Mouse (Mus musculus): ENCODE measurements at regions not wholly inside any gene's neighbourhood (a gene's known extent, or its start where the extent isn't known, plus 50 kb on each side); places are given as distances from the start of the nearest gene placed in this dataset.

GRCm38 (mm10) chr12:65420127-65420526 is 194.8 kb downstream of the Wdr20rt start:
- H3K36me3 ChIP-seq (ENCODE audit: control insufficient read depth, insufficient read depth, low read length) = no peaks in the 10 kb centered on the region
- no peak overlapping the region for H3K4me3 ChIP-seq (ENCODE audit: insufficient read depth, low read depth, low read length)
- no peak overlapping the region for H3K27ac ChIP-seq (ENCODE audit: insufficient read depth, low read depth, low read length)
- TF ChIP-seq POLR2A (IDR thresholded peaks at IDR 0.05; ENCODE audit: low read depth, low read length) = no peak
- WGBS = 62% methylated on average over 7 of the region's 7 CpGs
- no peaks in the 10 kb centered on the region for H3K4me1 ChIP-seq (ENCODE audit: control insufficient read depth, insufficient read depth, low read length)
- no peaks in the 10 kb centered on the region for H3K27me3 ChIP-seq (replicated peaks; ENCODE audit: control insufficient read depth, insufficient read depth, low read length)
- no peak for DNase-seq

DNA sequence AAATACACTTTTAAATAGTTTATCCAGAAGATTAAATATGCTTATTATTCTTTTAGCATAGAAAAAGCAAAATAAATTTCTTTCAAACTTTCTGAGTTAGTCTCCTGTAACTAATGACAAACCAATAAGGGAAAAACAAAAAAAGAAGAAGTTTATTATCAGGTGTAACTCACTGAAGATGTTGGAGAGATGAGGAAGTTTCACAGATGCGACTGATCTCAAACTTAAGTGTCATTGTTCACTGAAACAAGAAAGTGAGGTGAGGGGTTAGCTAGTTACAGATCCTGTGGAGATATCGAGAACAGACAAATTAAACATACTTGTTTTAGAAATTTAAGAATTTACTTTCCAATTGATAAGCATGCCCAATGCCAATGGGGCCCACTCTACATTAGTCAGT is 199.2 kb downstream of the Wdr20rt start:
- 98% methylated on average over 2 of the region's 2 CpGs for WGBS
- no peaks in the 10 kb centered on the region for H3K4me1 ChIP-seq (ENCODE audit: control insufficient read depth, insufficient read depth, low read length)
- H3K4me3 ChIP-seq (ENCODE audit: insufficient read depth, low read depth, low read length) = no peak overlapping the region
- DNase-seq = no peak
- H3K27ac ChIP-seq (ENCODE audit: insufficient read depth, low read depth, low read length) = no peak overlapping the region
- H3K27me3 ChIP-seq (replicated peaks; ENCODE audit: control insufficient read depth, insufficient read depth, low read length) = no peaks in the 10 kb centered on the region
- TF ChIP-seq POLR2A (IDR thresholded peaks at IDR 0.05; ENCODE audit: low read depth, low read length) = no peak
- TF ChIP-seq CTCF (conservative IDR thresholded peaks at IDR 0.05; ENCODE audit: insufficient read depth, insufficient read length, low read depth, low read length) = no peak
- no peaks in the 10 kb centered on the region for H3K36me3 ChIP-seq (ENCODE audit: control insufficient read depth, insufficient read depth, low read length)

DNA sequence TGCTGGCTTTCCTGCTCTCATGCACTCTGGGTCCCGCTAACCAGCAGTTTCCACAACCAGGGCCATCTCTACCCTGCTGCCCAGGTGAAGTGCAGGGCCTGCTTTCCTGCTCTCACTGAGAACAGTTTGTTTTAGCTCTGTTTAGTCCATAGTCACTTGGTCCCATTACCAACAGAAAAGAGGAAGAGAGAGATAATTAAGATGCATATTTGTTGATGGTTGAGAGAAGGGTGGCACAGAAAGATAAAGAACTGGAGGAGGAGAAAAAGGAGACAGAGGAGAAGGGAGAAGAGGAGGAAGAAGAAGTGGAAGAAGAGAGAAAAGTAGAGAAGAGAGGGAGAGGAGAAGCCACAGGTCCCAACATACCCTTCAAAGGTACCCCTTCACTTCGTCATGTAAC is 200.1 kb downstream of the Wdr20rt start:
- no peaks in the 10 kb centered on the region for H3K36me3 ChIP-seq (ENCODE audit: control insufficient read depth, insufficient read depth, low read length)
- no peaks in the 10 kb centered on the region for H3K4me1 ChIP-seq (ENCODE audit: control insufficient read depth, insufficient read depth, low read length)
- H3K27me3 ChIP-seq (replicated peaks; ENCODE audit: control insufficient read depth, insufficient read depth, low read length) = no peaks in the 10 kb centered on the region
- no peak for DNase-seq
- H3K4me3 ChIP-seq (ENCODE audit: insufficient read depth, low read depth, low read length) = no peak overlapping the region
- H3K27ac ChIP-seq (ENCODE audit: insufficient read depth, low read depth, low read length) = no peak overlapping the region
- WGBS = 93% methylated on average over 2 of the region's 2 CpGs
- TF ChIP-seq CTCF (conservative IDR thresholded peaks at IDR 0.05; ENCODE audit: insufficient read depth, insufficient read length, low read depth, low read length) (no peak), POLR2A (IDR thresholded peaks at IDR 0.05; ENCODE audit: low read depth, low read length) (no peak)

DNA sequence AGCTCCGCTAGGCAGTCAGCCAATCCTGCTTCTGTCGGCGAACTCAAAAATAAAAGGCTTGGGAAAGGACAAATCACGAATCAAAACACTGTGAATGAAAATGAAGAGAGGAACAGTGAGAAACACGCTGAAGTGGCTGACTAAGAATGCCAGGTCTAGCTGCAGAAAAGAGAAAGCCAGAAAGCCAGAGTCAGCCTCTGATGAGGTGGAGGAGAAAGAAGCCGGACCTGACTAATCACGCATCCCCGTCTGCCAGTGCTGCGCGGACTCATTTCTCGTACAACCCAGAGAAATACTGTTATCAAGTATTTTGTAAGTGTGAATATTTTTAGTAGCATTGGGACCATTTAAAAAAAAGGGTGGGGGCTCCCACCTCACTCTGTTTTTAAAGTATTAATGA is 201.6 kb downstream of the Wdr20rt start:
- 90% methylated on average over 11 of the region's 11 CpGs for WGBS
- DNase-seq = no peak
- Histone ChIP-seq H3K36me3 (ENCODE audit: control insufficient read depth, insufficient read depth, low read length) (no peaks in the 10 kb centered on the region), H3K27me3 (replicated peaks; ENCODE audit: control insufficient read depth, insufficient read depth, low read length) (no peaks in the 10 kb centered on the region), H3K27ac (ENCODE audit: insufficient read depth, low read depth, low read length) (no peak overlapping the region), H3K4me1 (ENCODE audit: control insufficient read depth, insufficient read depth, low read length) (no peaks in the 10 kb centered on the region), H3K4me3 (ENCODE audit: insufficient read depth, low read depth, low read length) (no peak overlapping the region)
- TF ChIP-seq CTCF (conservative IDR thresholded peaks at IDR 0.05; ENCODE audit: insufficient read depth, insufficient read length, low read depth, low read length) (no peak), POLR2A (IDR thresholded peaks at IDR 0.05; ENCODE audit: low read depth, low read length) (no peak)

DNA sequence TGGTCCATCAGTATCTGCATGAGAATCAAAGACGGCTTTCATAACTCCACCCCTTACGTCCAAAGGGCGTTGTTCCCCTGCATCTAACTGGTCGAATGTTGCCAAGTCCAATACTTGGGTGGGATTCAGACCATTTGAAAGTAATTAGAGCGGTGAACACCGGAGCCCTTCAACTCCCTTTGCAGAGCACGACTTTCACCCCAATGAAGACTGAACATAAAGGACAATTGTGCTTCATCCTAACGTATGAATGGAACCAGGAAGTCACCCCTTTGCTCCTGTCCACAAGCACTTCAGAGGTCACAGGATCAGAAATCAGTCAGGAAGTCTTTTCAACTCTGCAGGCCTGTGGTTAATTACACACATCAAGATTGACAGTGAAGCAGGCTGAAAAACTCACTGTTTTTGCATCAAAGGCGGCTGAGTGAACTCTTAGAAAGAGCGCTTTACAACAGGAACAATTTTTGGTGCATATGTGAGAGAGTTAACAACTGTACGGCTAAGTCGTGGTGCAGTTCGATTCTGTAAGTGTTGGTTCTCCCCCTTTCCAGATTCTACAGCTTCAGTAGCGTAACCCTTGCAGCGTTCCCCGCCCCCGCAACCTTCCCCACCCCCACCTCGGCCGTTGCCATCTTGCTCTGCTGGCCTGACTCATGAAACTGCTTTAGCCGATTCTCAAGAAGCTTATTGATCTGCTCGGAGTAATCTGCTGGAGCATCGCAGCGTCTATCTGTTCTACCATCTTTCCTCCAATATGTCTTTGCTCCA is 203.1 kb downstream of the Wdr20rt start:
- WGBS = 65% methylated on average over 23 of the region's 23 CpGs
- H3K36me3 ChIP-seq (ENCODE audit: control insufficient read depth, insufficient read depth, low read length) = no peaks in the 10 kb centered on the region
- no peak for DNase-seq
- no peaks in the 10 kb centered on the region for H3K27me3 ChIP-seq (replicated peaks; ENCODE audit: control insufficient read depth, insufficient read depth, low read length)
- no peak for TF ChIP-seq CTCF (conservative IDR thresholded peaks at IDR 0.05; ENCODE audit: insufficient read depth, insufficient read length, low read depth, low read length)
- TF ChIP-seq POLR2A (IDR thresholded peaks at IDR 0.05; ENCODE audit: low read depth, low read length) = no peak
- no peaks in the 10 kb centered on the region for H3K4me1 ChIP-seq (ENCODE audit: control insufficient read depth, insufficient read depth, low read length)
- no peak overlapping the region for H3K27ac ChIP-seq (ENCODE audit: insufficient read depth, low read depth, low read length)
- no peak overlapping the region for H3K4me3 ChIP-seq (ENCODE audit: insufficient read depth, low read depth, low read length)

DNA sequence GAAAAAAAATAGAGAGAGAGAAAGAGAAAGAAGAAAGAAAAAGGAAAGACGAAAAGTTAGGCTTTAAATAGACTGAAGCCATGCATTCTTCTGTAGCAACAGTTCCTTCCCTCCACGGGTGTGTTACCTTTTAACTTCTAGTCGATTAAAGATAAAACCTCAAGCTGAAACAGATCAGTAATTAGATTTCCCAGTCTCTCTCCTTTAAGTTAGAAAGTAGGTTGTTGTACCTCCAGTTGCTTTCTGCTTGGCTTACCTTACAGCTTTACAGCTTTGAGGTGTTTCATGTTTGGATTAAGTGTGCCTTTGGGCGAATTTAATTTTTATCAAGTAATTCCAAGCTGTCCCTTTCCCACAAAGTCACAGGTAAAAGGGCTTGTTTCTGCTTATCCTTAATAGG is 225.5 kb downstream of the Wdr20rt start:
- TF ChIP-seq POLR2A (IDR thresholded peaks at IDR 0.05; ENCODE audit: low read depth, low read length) (no peak), CTCF (conservative IDR thresholded peaks at IDR 0.05; ENCODE audit: insufficient read depth, insufficient read length, low read depth, low read length) (no peak)
- Histone ChIP-seq H3K4me1 (ENCODE audit: control insufficient read depth, insufficient read depth, low read length) (no peaks in the 10 kb centered on the region), H3K27ac (ENCODE audit: insufficient read depth, low read depth, low read length) (no peak overlapping the region), H3K4me3 (ENCODE audit: insufficient read depth, low read depth, low read length) (no peak overlapping the region), H3K36me3 (ENCODE audit: control insufficient read depth, insufficient read depth, low read length) (no peaks in the 10 kb centered on the region), H3K27me3 (replicated peaks; ENCODE audit: control insufficient read depth, insufficient read depth, low read length) (no peaks in the 10 kb centered on the region)
- no peak for DNase-seq
- WGBS = 36% methylated on average over 4 of the region's 4 CpGs

DNA sequence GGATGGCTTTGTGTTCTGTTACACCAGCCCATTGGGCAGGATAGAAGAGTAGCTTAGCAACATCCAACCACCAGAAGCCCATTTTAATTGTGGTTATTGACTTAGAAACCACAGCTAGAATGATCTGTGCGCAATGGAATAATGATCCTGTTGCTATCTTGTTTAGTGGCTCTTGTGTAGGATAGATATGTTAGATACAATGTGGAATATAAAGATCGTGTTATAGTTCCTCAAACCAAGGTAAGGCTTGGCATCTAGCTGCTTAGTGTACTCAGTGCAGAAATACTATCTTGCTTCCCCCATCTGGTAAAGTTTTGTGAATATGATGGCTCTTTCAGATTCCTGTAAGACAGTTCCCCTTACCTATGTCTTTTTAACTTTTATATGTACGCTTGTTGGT is 230.4 kb downstream of the Wdr20rt start:
- no peaks in the 10 kb centered on the region for H3K27me3 ChIP-seq (replicated peaks; ENCODE audit: control insufficient read depth, insufficient read depth, low read length)
- no peak overlapping the region for H3K27ac ChIP-seq (ENCODE audit: insufficient read depth, low read depth, low read length)
- TF ChIP-seq POLR2A (IDR thresholded peaks at IDR 0.05; ENCODE audit: low read depth, low read length) = no peak
- no peak for TF ChIP-seq CTCF (conservative IDR thresholded peaks at IDR 0.05; ENCODE audit: insufficient read depth, insufficient read length, low read depth, low read length)
- H3K4me1 ChIP-seq (ENCODE audit: control insufficient read depth, insufficient read depth, low read length) = no peaks in the 10 kb centered on the region
- DNase-seq = no peak
- H3K36me3 ChIP-seq (ENCODE audit: control insufficient read depth, insufficient read depth, low read length) = no peaks in the 10 kb centered on the region
- no peak overlapping the region for H3K4me3 ChIP-seq (ENCODE audit: insufficient read depth, low read depth, low read length)
- 90% methylated on average over 3 of the region's 3 CpGs for WGBS
